Mouse (Mus musculus) heart, postnatal 36 days (tissue): Measurements from ENCODE around the gene Rptor. TPM values are rescaled to one million over a fixed set of nuclear protein-coding genes. Genes with fewer than 3 reads are reported as not detected.

ENCODE experiments used
- DNase-seq, 2 experiments: peaks; one replicate each; pipeline ENCODE4 v3.0.0; 2021 to 2022
- intact Hi-C: fragments of 180-260 bp; cut with DNase I; formaldehyde crosslinking; loops from one replicate; pipeline ENCODE4 v1.15.1; 2025
- total RNA-seq, 2 experiments: library from RNA; stranded (reverse); gene quantifications; 2 replicates each; pipeline ENCODE4 v1.2.3; 2021

Gene Rptor
- total RNA-seq, 2 experiments from 2014 or later, result 34.8 to 36.0 TPM

- intact Hi-C loops, result loop anchor here (5.0 kb wide), 1 partner anchor 110 kb away; the partner anchor contains the start of gene Endov
- DNase-seq, result no peak
Observed at GRCm38 (mm10) chr11:119602177-119602700, 466 bp upstream of the Rptor start.

- intact Hi-C loops, result loop anchor here (5.0 kb wide), 1 partner anchor 111 kb away; the partner anchor contains the start of gene Endov
- DNase-seq, result no peak
Observed at GRCm38 (mm10) chr11:119603527-119603905, 811 bp downstream of the Rptor start.

GRCm38 (mm10) chr11:119607464-119607863 lies 4.8 kb downstream of the Rptor start:
- intact Hi-C loops, result no loop called here
- DNase-seq, result no peak

GRCm38 (mm10) chr11:119611496-119611895 lies 8.8 kb downstream of the Rptor start:
- no peak for DNase-seq
- intact Hi-C loops, result no loop called here

GRCm38 (mm10) chr11:119612179-119612578 lies 9.5 kb downstream of the Rptor start:
- no peak for DNase-seq
- intact Hi-C loops, result no loop called here

GRCm38 (mm10) chr11:119615087-119615486 lies 12.4 kb downstream of the Rptor start:
- intact Hi-C loops, result no loop called here
- no peak for DNase-seq

- DNase-seq, result peak in 1 of 2 experiments; percentile 51
- intact Hi-C loops, result loop anchor here (2.0 kb wide), 1 partner anchor 116 kb away; no protein-coding TSS in a partner anchor
Observed at GRCm38 (mm10) chr11:119618763-119619162, 16.1 kb downstream of the Rptor start.

- intact Hi-C loops, result no loop called here
- DNase-seq, result no peak
Observed at GRCm38 (mm10) chr11:119621266-119621665, 18.6 kb downstream of the Rptor start.

- DNase-seq, result no peak
Observed at GRCm38 (mm10) chr11:119623800-119624199, 21.1 kb downstream of the Rptor start.

GRCm38 (mm10) chr11:119624401-119624800 lies 21.7 kb downstream of the Rptor start:
- intact Hi-C loops, result no loop called here
- no peak for DNase-seq

More at GRCm38 (mm10) chr11:119623800-119624199, 21.1 kb downstream of the Rptor start:
- intact Hi-C loops, result no loop called here

- DNase-seq, result no peak
- intact Hi-C loops, result no loop called here
Observed at GRCm38 (mm10) chr11:119624955-119625354, 22.2 kb downstream of the Rptor start.

- DNase-seq, result no peak
- intact Hi-C loops, result no loop called here
Observed at GRCm38 (mm10) chr11:119625476-119625875, 22.8 kb downstream of the Rptor start.

GRCm38 (mm10) chr11:119625943-119626342 lies 23.2 kb downstream of the Rptor start:
- intact Hi-C loops, result no loop called here
- DNase-seq, result no peak

GRCm38 (mm10) chr11:119627243-119627642 lies 24.5 kb downstream of the Rptor start:
- no peak for DNase-seq
- intact Hi-C loops, result no loop called here

- no peak for DNase-seq
- intact Hi-C loops, result no loop called here
Observed at GRCm38 (mm10) chr11:119629072-119629471, 26.4 kb downstream of the Rptor start.

- no peak for DNase-seq
- intact Hi-C loops, result no loop called here
Observed at GRCm38 (mm10) chr11:119630329-119630728, 27.6 kb downstream of the Rptor start.

- DNase-seq, result no peak
- intact Hi-C loops, result no loop called here
Observed at GRCm38 (mm10) chr11:119631222-119631870, 28.6 kb downstream of the Rptor start.

- no peak for DNase-seq
- intact Hi-C loops, result no loop called here
Observed at GRCm38 (mm10) chr11:119636371-119636883, 33.7 kb downstream of the Rptor start.

- DNase-seq, result no peak
- intact Hi-C loops, result no loop called here
Observed at GRCm38 (mm10) chr11:119637519-119637918, 34.8 kb downstream of the Rptor start.

- intact Hi-C loops, result no loop called here
- no peak for DNase-seq
Observed at GRCm38 (mm10) chr11:119640491-119640890, 37.8 kb downstream of the Rptor start.

GRCm38 (mm10) chr11:119641831-119642381 lies 39.2 kb downstream of the Rptor start:
- DNase-seq, result no peak
- intact Hi-C loops, result no loop called here

GRCm38 (mm10) chr11:119643347-119643746 lies 40.6 kb downstream of the Rptor start:
- no peak for DNase-seq
- intact Hi-C loops, result no loop called here
